Mouse (Mus musculus): ENCODE results near the gene Gm14137. TPM values are rescaled to one million over a fixed set of nuclear protein-coding genes. Genes with fewer than 3 reads are reported as not detected.

Gene Gm14137
- polyA plus RNA-seq, 1 experiment from 2014 or later = 4.7 TPM

DNA sequence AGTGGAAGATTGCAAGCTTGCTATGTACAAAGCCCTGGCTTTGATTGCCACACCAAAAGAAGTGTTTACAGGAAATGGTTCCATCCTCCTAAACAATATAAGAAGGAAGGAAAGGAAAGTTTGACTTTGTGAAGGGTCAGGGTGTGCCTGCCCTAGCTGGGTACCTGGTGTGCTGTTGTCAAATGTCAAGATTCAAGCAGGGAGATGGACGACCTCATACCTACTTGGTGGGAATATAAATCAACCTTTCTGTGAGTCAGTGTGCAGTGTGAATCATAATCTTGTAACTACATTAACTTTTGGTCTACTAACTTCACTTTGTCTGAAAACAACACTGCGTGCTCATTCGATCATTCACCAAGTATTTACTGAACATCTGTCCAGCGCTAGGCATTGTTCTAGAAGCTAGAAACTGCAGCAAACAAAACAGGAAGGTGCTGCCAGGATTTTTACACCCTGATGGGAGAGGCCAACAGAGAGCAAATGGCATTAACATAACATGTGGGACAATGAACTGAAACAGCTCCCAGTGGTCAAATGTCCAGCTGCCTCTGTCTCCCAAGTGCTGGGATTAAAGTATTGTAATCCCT is 29.7 kb downstream of the Gm14137 start:
- Histone ChIP-seq H3K4me2 (no peak overlapping the region), H3K27me3 (no peaks in the 10 kb centered on the region), H3K4me1 (peaks cover 10% of the 10 kb centered on the region), H3K9ac (no peak overlapping the region), H3K36me3 (no peaks in the 10 kb centered on the region), H3K9me3 (no peaks in the 10 kb centered on the region), H3K27ac (no peak overlapping the region), H3K4me3 (no peak overlapping the region)
- WGBS = 65% methylated on average over 4 of the region's 4 CpGs
- ATAC-seq (ENCODE audit: insufficient number of reproducible peaks, low FRiP score, low TSS enrichment, low read depth) = no peak

DNA sequence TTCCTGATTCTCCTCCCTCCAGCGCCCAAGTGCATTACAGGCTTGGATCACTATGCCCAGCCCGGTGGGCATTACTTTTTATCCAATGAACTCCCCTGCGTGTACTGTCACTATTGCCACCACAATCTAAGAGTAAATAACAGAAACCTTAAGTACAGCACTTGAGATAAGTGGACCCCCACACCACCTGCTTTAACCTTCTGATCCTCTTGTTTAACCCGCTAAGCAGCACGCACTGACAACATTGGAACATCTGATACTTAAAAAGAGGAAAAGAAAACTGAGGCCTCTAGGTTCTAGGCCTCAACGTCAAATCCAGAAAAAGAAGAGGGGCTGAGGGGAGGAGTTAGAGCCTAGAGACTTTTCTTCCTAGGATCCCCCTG is 33.6 kb downstream of the Gm14137 start:
- H3K27me3 ChIP-seq = no peaks in the 10 kb centered on the region
- peaks cover 27% of the 10 kb centered on the region for H3K36me3 ChIP-seq
- peak overlapping the region; percentile 93 for H3K27ac ChIP-seq
- no peaks in the 10 kb centered on the region for H3K9me3 ChIP-seq
- ATAC-seq (ENCODE audit: insufficient number of reproducible peaks, low FRiP score, low TSS enrichment, low read depth) = no peak
- H3K4me3 ChIP-seq = peak overlapping the region; percentile 81
- 18% methylated on average over 6 of the region's 6 CpGs for WGBS
- H3K4me1 ChIP-seq = peaks cover 12% of the 10 kb centered on the region
- H3K9ac ChIP-seq = peak overlapping the region; percentile 48
- peak overlapping the region; percentile 62 for H3K4me2 ChIP-seq

DNA sequence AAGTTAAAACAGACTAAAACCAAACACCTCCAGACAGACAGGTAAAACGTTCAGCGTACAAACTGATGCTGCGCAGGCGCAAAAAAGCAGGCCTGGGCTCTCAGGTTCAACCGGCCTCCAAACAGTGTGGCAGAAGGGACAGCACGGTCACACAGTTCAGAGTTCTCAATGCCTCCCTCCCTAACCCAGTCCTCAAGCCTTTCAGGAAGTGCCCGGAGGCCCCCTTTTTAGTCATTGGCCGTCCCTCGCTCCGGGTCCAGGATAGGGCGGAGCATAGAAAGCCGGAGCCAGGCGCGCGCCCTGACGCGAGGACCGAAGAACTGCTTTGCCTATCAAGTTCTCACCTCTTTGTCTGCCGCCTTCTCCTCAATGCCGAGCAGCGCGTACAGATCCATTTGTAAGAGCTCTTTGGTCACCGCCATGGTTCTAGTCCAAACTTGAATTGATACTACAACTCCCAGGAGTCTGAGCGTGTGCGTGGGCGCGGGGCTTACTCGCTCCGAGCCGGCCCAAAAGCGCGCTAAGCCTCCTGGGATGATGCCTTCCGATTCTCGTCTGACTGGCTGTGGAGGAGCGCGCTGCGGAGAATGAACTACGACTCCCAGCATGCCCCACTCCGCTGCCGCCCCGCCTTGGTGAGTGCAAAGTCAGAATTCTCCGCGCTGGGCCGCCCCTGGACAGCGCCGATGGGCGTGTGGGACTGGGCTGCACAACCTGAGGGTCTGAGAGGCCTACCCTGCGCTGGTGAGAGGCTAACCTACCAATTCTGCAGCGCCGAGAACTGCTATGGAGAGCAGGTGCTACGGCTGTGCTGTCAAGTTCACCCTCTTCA is 34.3 kb downstream of the Gm14137 start, which contains the start of the genes Zfyve19 and Dnajc17:
Zfyve19 (plus strand) TSS at position 274 of the 832 bp plus-strand sequence.
Dnajc17 (minus strand) TSS at position 452 of the 832 bp plus-strand sequence.
- H3K4me1 ChIP-seq = peaks cover 12% of the 10 kb centered on the region
- WGBS = under 1% methylated on average over 51 of the region's 51 CpGs
- H3K36me3 ChIP-seq = peaks cover 31% of the 10 kb centered on the region
- peak within 1 kb of the TSS; percentile 81 for H3K4me3 ChIP-seq
- H3K27me3 ChIP-seq = no peaks in the 10 kb centered on the region
- H3K9me3 ChIP-seq = no peaks in the 10 kb centered on the region
- peak within 1 kb of the TSS; percentile 76 for H3K9ac ChIP-seq
- peak within 1 kb of the TSS; percentile 93 for H3K27ac ChIP-seq
- peak; percentile 97 for ATAC-seq (ENCODE audit: insufficient number of reproducible peaks, low FRiP score, low TSS enrichment, low read depth)
- H3K4me2 ChIP-seq = peak within 1 kb of the TSS; percentile 62

DNA sequence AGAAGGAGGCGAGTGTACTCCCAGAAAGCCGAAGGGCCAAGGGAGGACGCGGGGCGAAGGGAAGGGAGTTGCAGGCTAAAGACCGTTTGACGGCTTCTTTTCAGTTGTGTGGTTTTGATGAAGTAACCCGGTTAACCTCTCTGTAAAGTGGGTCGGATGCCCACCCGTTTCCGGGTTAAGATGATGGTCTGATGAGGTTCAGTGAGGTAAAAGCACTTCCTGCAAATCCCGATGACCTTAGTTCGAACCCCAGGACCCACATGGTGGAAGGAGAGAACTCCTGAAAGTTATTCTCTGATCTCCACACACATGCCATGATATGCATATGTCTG is 34.8 kb downstream of the Gm14137 start:
- Histone ChIP-seq H3K4me1 (peaks cover 12% of the 10 kb centered on the region), H3K36me3 (peaks cover 34% of the 10 kb centered on the region), H3K4me3 (peak overlapping the region; percentile 81), H3K9ac (peak overlapping the region; percentile 76), H3K9me3 (no peaks in the 10 kb centered on the region), H3K4me2 (peak overlapping the region; percentile 62), H3K27me3 (no peaks in the 10 kb centered on the region), H3K27ac (peak overlapping the region; percentile 63; the same call in 1 of the 2 replicates)
- ATAC-seq (ENCODE audit: insufficient number of reproducible peaks, low FRiP score, low TSS enrichment, low read depth) = no peak
- WGBS = under 1% methylated on average over 13 of the region's 13 CpGs

Other genes starting within 250 kb of the Gm14137 start
- gene Chst14, start 248.0 kb upstream of the Gm14137 start, polyA plus RNA-seq (2015; fragmentation: Nextera tagmentation; extraction: Ambion mirVana) = 41.2 and 47.0 TPM in 2 replicates
- gene Ccdc32, start 145.1 kb upstream of the Gm14137 start, polyA plus RNA-seq (2015; fragmentation: Nextera tagmentation; extraction: Ambion mirVana) = 24.1 and 26.8 TPM in 2 replicates
- 2.8 and 4.1 TPM in 2 replicates for gene Rpusd2, start 139.7 kb upstream of the Gm14137 start, polyA plus RNA-seq (2015; fragmentation: Nextera tagmentation; extraction: Ambion mirVana)
- gene Knl1, start 127.4 kb upstream of the Gm14137 start, polyA plus RNA-seq (2015; fragmentation: Nextera tagmentation; extraction: Ambion mirVana) = 39.1 and 42.0 TPM in 2 replicates
- 34.1 and 34.9 TPM in 2 replicates for gene Rad51, start 61.7 kb upstream of the Gm14137 start, polyA plus RNA-seq (2015; fragmentation: Nextera tagmentation; extraction: Ambion mirVana)
- 43.8 and 45.0 TPM in 2 replicates for gene Rmdn3, start 17.5 kb upstream of the Gm14137 start, polyA plus RNA-seq (2015; fragmentation: Nextera tagmentation; extraction: Ambion mirVana)
- 15.5 and 17.8 TPM in 2 replicates for gene Gchfr, start 6.7 kb upstream of the Gm14137 start, polyA plus RNA-seq (2015; fragmentation: Nextera tagmentation; extraction: Ambion mirVana)
- 52.7 and 57.9 TPM in 2 replicates for gene Zfyve19, start 34.1 kb downstream of the Gm14137 start, polyA plus RNA-seq (2015; fragmentation: Nextera tagmentation; extraction: Ambion mirVana)
- gene Dnajc17, start 34.3 kb downstream of the Gm14137 start, polyA plus RNA-seq (2015; fragmentation: Nextera tagmentation; extraction: Ambion mirVana) = 18.5 and 23.1 TPM in 2 replicates
- 0.24 TPM in 1 of 2 replicates, not detected in the other for gene Ppp1r14d, start 55.4 kb downstream of the Gm14137 start, polyA plus RNA-seq (2015; fragmentation: Nextera tagmentation; extraction: Ambion mirVana)
- gene Spint1, start 62.9 kb downstream of the Gm14137 start, polyA plus RNA-seq (2015; fragmentation: Nextera tagmentation; extraction: Ambion mirVana) = 27.6 and 30.9 TPM in 2 replicates
- gene Rhov, start 96.8 kb downstream of the Gm14137 start, polyA plus RNA-seq (2015; fragmentation: Nextera tagmentation; extraction: Ambion mirVana) = 36.8 and 38.6 TPM in 2 replicates
- gene Vps18, start 114.2 kb downstream of the Gm14137 start, polyA plus RNA-seq (2015; fragmentation: Nextera tagmentation; extraction: Ambion mirVana) = 17.6 and 19.5 TPM in 2 replicates
- 6.7 and 7.3 TPM in 2 replicates for gene Dll4, start 151.3 kb downstream of the Gm14137 start, polyA plus RNA-seq (2015; fragmentation: Nextera tagmentation; extraction: Ambion mirVana)
- gene Chac1, start 176.7 kb downstream of the Gm14137 start, polyA plus RNA-seq (2015; fragmentation: Nextera tagmentation; extraction: Ambion mirVana) = 1.1 TPM in 2 replicates